Mouse (Mus musculus) forebrain, embryonic 13.5 days (tissue): Measurements from ENCODE around the gene Znhit6. TPM values are rescaled to one million over a fixed set of nuclear protein-coding genes. Genes with fewer than 3 reads are reported as not detected.
A peak's percentile ranks its signal among the peaks of the same experiment; 100 is the strongest.

Source experiments
- ATAC-seq: fragments of 200-750 bp; cut with Nextera tagmentation; 2 replicates; pipeline ENCODE4 v1.8.0; 2017
- H3K27ac ChIP-seq: fragments of 300-500 bp; sonication (generic); 2 replicates; pipeline ENCODE4 v1.5.1; 2015; ENCODE audit warnings: inconsistent platforms, mild to moderate bottlenecking, moderate library complexity
- H3K27me3 ChIP-seq: fragments of 300-500 bp; sonication (generic); 2 replicates; pipeline ENCODE4 v1.6.1; 2015; ENCODE audit warnings: mild to moderate bottlenecking, inconsistent platforms
- H3K36me3 ChIP-seq: fragments of 300-500 bp; sonication (generic); 2 replicates; pipeline ENCODE4 v1.6.1; 2015; ENCODE audit warnings: mild to moderate bottlenecking, inconsistent platforms; ENCODE audit not compliant: poor library complexity, severe bottlenecking
- H3K4me1 ChIP-seq: fragments of 300-500 bp; sonication (generic); 2 replicates; pipeline ENCODE4 v1.6.1; 2015; ENCODE audit warnings: inconsistent platforms
- H3K4me2 ChIP-seq: fragments of 300-500 bp; sonication (generic); 2 replicates; pipeline ENCODE4 v1.6.1; 2015; ENCODE audit warnings: inconsistent platforms, mild to moderate bottlenecking, moderate library complexity
- H3K4me3 ChIP-seq: fragments of 300-500 bp; sonication (generic); 2 replicates; pipeline ENCODE4 v1.5.1; 2015; ENCODE audit warnings: mild to moderate bottlenecking, inconsistent platforms
- H3K9ac ChIP-seq: fragments of 300-500 bp; sonication (generic); 2 replicates; pipeline ENCODE4 v1.6.1; 2015; ENCODE audit warnings: mild to moderate bottlenecking, inconsistent platforms
- H3K9me3 ChIP-seq: fragments of 300-500 bp; sonication (generic); replicated peaks from 2 replicates; pipeline ENCODE4 v1.6.1; 2016; ENCODE audit warnings: inconsistent platforms
- WGBS: fragments of 180-500 bp; shearing (Covaris S2); methylation state at CpG from one replicate; pipeline ENCODE4 v1.1.7; 2015; 5-methylcytosine and 5-hydroxymethylcytosine counted together
- polyA plus RNA-seq: library from polyadenylated mRNA; unstranded; fragments of >200 nt; fragmentation: Nextera tagmentation; extraction: Ambion mirVana; gene quantifications from 2 replicates; pipeline ENCODE4 v1.2.1, GENCODE M21; 2015

Znhit6 gene
- polyA plus RNA-seq: 34.9 and 37.1 TPM in 2 replicates

- Histone ChIP-seq H3K27me3 (no peaks in the 10 kb centered on the region), H3K9ac (peak within 1 kb of the TSS; percentile 76), H3K4me3 (peak within 1 kb of the TSS; percentile 79), H3K4me1 (peaks cover 12% of the 10 kb centered on the region), H3K4me2 (peak within 1 kb of the TSS; percentile 89), H3K27ac (peak within 1 kb of the TSS; percentile 52), H3K9me3 (no peaks in the 10 kb centered on the region), H3K36me3 (peaks cover 25% of the 10 kb centered on the region)
- ATAC-seq: peak; percentile 95
- WGBS: 5% methylated on average over 37 of the region's 37 CpGs
Measured at GRCm38 (mm10) chr3:145575743-145576481, at the start of gene Znhit6. Gene Znhit6, plus strand, starts transcription at chr3:145576205.

GRCm38 (mm10) chr3:145537870-145538269 is 38.1 kb upstream of the Znhit6 start:
- no peak overlapping the region for H3K9ac ChIP-seq
- no peaks in the 10 kb centered on the region for H3K36me3 ChIP-seq
- H3K9me3 ChIP-seq: no peaks in the 10 kb centered on the region
- H3K27ac ChIP-seq: no peak overlapping the region
- ATAC-seq: no peak
- 94% methylated on average over 1 of the region's 1 CpGs for WGBS
- H3K4me3 ChIP-seq: no peak overlapping the region
- no peaks in the 10 kb centered on the region for H3K4me1 ChIP-seq
- no peak overlapping the region for H3K4me2 ChIP-seq
- no peaks in the 10 kb centered on the region for H3K27me3 ChIP-seq

- Histone ChIP-seq H3K27ac (no peak overlapping the region), H3K27me3 (no peaks in the 10 kb centered on the region), H3K36me3 (no peaks in the 10 kb centered on the region), H3K9me3 (no peaks in the 10 kb centered on the region), H3K4me3 (no peak overlapping the region), H3K9ac (no peak overlapping the region), H3K4me1 (no peaks in the 10 kb centered on the region), H3K4me2 (no peak overlapping the region)
- ATAC-seq: no peak
- WGBS: 82% methylated on average over 10 of the region's 10 CpGs
Measured at GRCm38 (mm10) chr3:145548441-145549415, 27.3 kb upstream of the Znhit6 start.

- Histone ChIP-seq H3K4me2 (no peak overlapping the region), H3K4me3 (no peak overlapping the region), H3K9me3 (no peaks in the 10 kb centered on the region), H3K36me3 (no peaks in the 10 kb centered on the region), H3K4me1 (no peaks in the 10 kb centered on the region), H3K27ac (no peak overlapping the region), H3K27me3 (no peaks in the 10 kb centered on the region), H3K9ac (no peak overlapping the region)
- no peak for ATAC-seq
- 68% methylated on average over 3 of the region's 3 CpGs for WGBS
Measured at GRCm38 (mm10) chr3:145550216-145550615, 25.8 kb upstream of the Znhit6 start.

- no peaks in the 10 kb centered on the region for H3K9me3 ChIP-seq
- H3K36me3 ChIP-seq: no peaks in the 10 kb centered on the region
- H3K4me1 ChIP-seq: no peaks in the 10 kb centered on the region
- H3K4me3 ChIP-seq: no peak overlapping the region
- no peak overlapping the region for H3K27ac ChIP-seq
- 80% methylated on average over 2 of the region's 2 CpGs for WGBS
- H3K27me3 ChIP-seq: no peaks in the 10 kb centered on the region
- H3K9ac ChIP-seq: no peak overlapping the region
- no peak overlapping the region for H3K4me2 ChIP-seq
- no peak for ATAC-seq
Measured at GRCm38 (mm10) chr3:145554388-145554787, 21.6 kb upstream of the Znhit6 start.

GRCm38 (mm10) chr3:145556206-145556605 is 19.8 kb upstream of the Znhit6 start:
- no peak overlapping the region for H3K4me3 ChIP-seq
- H3K9ac ChIP-seq: no peak overlapping the region
- no peaks in the 10 kb centered on the region for H3K4me1 ChIP-seq
- no peaks in the 10 kb centered on the region for H3K36me3 ChIP-seq
- H3K27me3 ChIP-seq: no peaks in the 10 kb centered on the region
- no peaks in the 10 kb centered on the region for H3K9me3 ChIP-seq
- 94% methylated on average over 10 of the region's 10 CpGs for WGBS
- no peak for ATAC-seq
- H3K27ac ChIP-seq: no peak overlapping the region
- no peak overlapping the region for H3K4me2 ChIP-seq

- no peaks in the 10 kb centered on the region for H3K36me3 ChIP-seq
- H3K27me3 ChIP-seq: no peaks in the 10 kb centered on the region
- ATAC-seq: no peak
- WGBS: 92% methylated on average over 5 of the region's 5 CpGs
- no peak overlapping the region for H3K9ac ChIP-seq
- H3K4me2 ChIP-seq: no peak overlapping the region
- no peak overlapping the region for H3K27ac ChIP-seq
- H3K4me3 ChIP-seq: no peak overlapping the region
- H3K9me3 ChIP-seq: 0 out of 2 replicates have a peak, but pooled peaks cover 7% of the 10 kb centered on the region
- no peaks in the 10 kb centered on the region for H3K4me1 ChIP-seq
Measured at GRCm38 (mm10) chr3:145559675-145560074, 16.3 kb upstream of the Znhit6 start.

- Histone ChIP-seq H3K4me1 (no peaks in the 10 kb centered on the region), H3K27me3 (no peaks in the 10 kb centered on the region), H3K4me2 (no peak overlapping the region), H3K9ac (no peak overlapping the region), H3K9me3 (0 out of 2 replicates have a peak, but pooled peaks cover 7% of the 10 kb centered on the region), H3K4me3 (no peak overlapping the region), H3K36me3 (no peaks in the 10 kb centered on the region), H3K27ac (no peak overlapping the region)
- ATAC-seq: no peak
- WGBS: 83% methylated on average over 4 of the region's 4 CpGs
Measured at GRCm38 (mm10) chr3:145560117-145560516, 15.9 kb upstream of the Znhit6 start.

- H3K9ac ChIP-seq: no peak overlapping the region
- no peak for ATAC-seq
- no peaks in the 10 kb centered on the region for H3K27me3 ChIP-seq
- H3K9me3 ChIP-seq: no peaks in the 10 kb centered on the region
- peaks cover 12% of the 10 kb centered on the region for H3K4me1 ChIP-seq
- no peak overlapping the region for H3K27ac ChIP-seq
- H3K4me3 ChIP-seq: no peak overlapping the region
- 83% methylated on average over 3 of the region's 3 CpGs for WGBS
- no peak overlapping the region for H3K4me2 ChIP-seq
- peaks cover 15% of the 10 kb centered on the region for H3K36me3 ChIP-seq
Measured at GRCm38 (mm10) chr3:145574468-145574867, 1.5 kb upstream of the Znhit6 start.

GRCm38 (mm10) chr3:145575340-145575739 is 665 bp upstream of the Znhit6 start:
- Histone ChIP-seq H3K9ac (no peak overlapping the region), H3K4me2 (peak overlapping the region; percentile 89), H3K27me3 (no peaks in the 10 kb centered on the region), H3K36me3 (peaks cover 21% of the 10 kb centered on the region), H3K27ac (no peak overlapping the region), H3K9me3 (no peaks in the 10 kb centered on the region), H3K4me3 (no peak overlapping the region; the same call in 1 of the 2 replicates), H3K4me1 (peaks cover 12% of the 10 kb centered on the region)
- WGBS: 82% methylated on average over 7 of the region's 7 CpGs
- no peak; the same call in 1 of the 2 replicates for ATAC-seq

- under 1% methylated on average over 11 of the region's 11 CpGs for WGBS
- ATAC-seq: no peak
- peak overlapping the region; percentile 52 for H3K27ac ChIP-seq
- H3K36me3 ChIP-seq: peaks cover 29% of the 10 kb centered on the region
- H3K9ac ChIP-seq: peak overlapping the region; percentile 76
- peaks cover 12% of the 10 kb centered on the region for H3K4me1 ChIP-seq
- H3K9me3 ChIP-seq: no peaks in the 10 kb centered on the region
- H3K27me3 ChIP-seq: no peaks in the 10 kb centered on the region
- H3K4me2 ChIP-seq: peak overlapping the region; percentile 89
- peak overlapping the region; percentile 79 for H3K4me3 ChIP-seq
Measured at GRCm38 (mm10) chr3:145576482-145576822, 447 bp downstream of the Znhit6 start.

- H3K4me3 ChIP-seq: peak overlapping the region; percentile 79
- H3K27ac ChIP-seq: no peak overlapping the region
- peaks cover 12% of the 10 kb centered on the region for H3K4me1 ChIP-seq
- peak overlapping the region; percentile 76 for H3K9ac ChIP-seq
- WGBS: 29% methylated on average over 15 of the region's 15 CpGs
- H3K36me3 ChIP-seq: peaks cover 29% of the 10 kb centered on the region
- peak overlapping the region; percentile 89 for H3K4me2 ChIP-seq
- no peak for ATAC-seq
- H3K27me3 ChIP-seq: no peaks in the 10 kb centered on the region
- H3K9me3 ChIP-seq: no peaks in the 10 kb centered on the region
Measured at GRCm38 (mm10) chr3:145576876-145577275, 871 bp downstream of the Znhit6 start.
